ENCODE assay signal across 15 mouse cellular contexts in genomic region chr2:32314831-32315230, GRCm38 (mm10). TPM values are rescaled to one million over a fixed set of nuclear protein-coding genes. Genes with fewer than 3 reads are reported as not detected.
DNase-seq lines count a peak whose midpoint lies in the region; ATAC-seq lines count a peak whose summit lies in the region.
"Had no signal": no experiment of that assay in that cellular context is flagged by ENCODE, and none has a peak within 500 bp of the region (broad histone marks: within the 10 kb centered on the region; RNA-seq: fewer than 3 reads in every experiment).

No protein-coding gene starts in this region.

- no peaks in the 10 kb centered on the region for H3K9me3 ChIP-seq in heart, embryonic 14.5 days (ENCODE audit: control insufficient read depth, low read length)
- no peaks in the 10 kb centered on the region for H3K9me3 ChIP-seq in megakaryocyte, embryonic 14.5 days
- H3K9me3 ChIP-seq in embryonic facial prominence, embryonic 15.5 days (replicated peaks) = no peaks in the 10 kb centered on the region
- no peaks in the 10 kb centered on the region for H3K9me3 ChIP-seq in stomach, embryonic 15.5 days
- H3K9me3 ChIP-seq: forebrain, embryonic 15.5 days had no signal

- WGBS in heart, embryonic 14.5 days = 90% methylated on average over 14 of the region's 14 CpGs
- 90% methylated on average over 14 of the region's 14 CpGs for WGBS in embryonic facial prominence, embryonic 15.5 days
- WGBS in stomach, embryonic 15.5 days = 92% methylated on average over 14 of the region's 14 CpGs

- peaks cover 15% of the 10 kb centered on the region for H3K27me3 ChIP-seq in heart, embryonic 14.5 days (ENCODE audit: control insufficient read depth, insufficient read depth, low read length)
- H3K27me3 ChIP-seq in megakaryocyte, embryonic 14.5 days (replicated peaks) = peaks cover 61% of the 10 kb centered on the region
- no peaks in the 10 kb centered on the region for H3K27me3 ChIP-seq in embryonic facial prominence, embryonic 15.5 days
- H3K27me3 ChIP-seq in stomach, embryonic 15.5 days (replicated peaks) = no peaks in the 10 kb centered on the region
- H3K27me3 ChIP-seq: forebrain, embryonic 15.5 days had no signal

- H3K4me2 ChIP-seq in heart, embryonic 14.5 days (ENCODE audit: low read length) = no peak overlapping the region
- no peak overlapping the region for H3K4me2 ChIP-seq in embryonic facial prominence, embryonic 15.5 days (replicated peaks)
- H3K4me2 ChIP-seq in stomach, embryonic 15.5 days = no peak overlapping the region
- H3K4me2 ChIP-seq: forebrain, embryonic 15.5 days had no signal

- no peak overlapping the region for H3K4me3 ChIP-seq in heart, embryonic 14.5 days (ENCODE audit: control insufficient read depth in 1 of 2, insufficient read depth in 1 of 2, low read depth in 1 of 2, low read length in 2 of 2)
- peak overlapping the region; percentile 60 for H3K4me3 ChIP-seq in megakaryocyte, embryonic 14.5 days (replicated peaks)
- no peak overlapping the region for H3K4me3 ChIP-seq in embryonic facial prominence, embryonic 15.5 days (replicated peaks)
- no peak overlapping the region for H3K4me3 ChIP-seq in stomach, embryonic 15.5 days (replicated peaks)
- H3K4me3 ChIP-seq: forebrain, embryonic 15.5 days had no signal

- H3K36me3 ChIP-seq in heart, embryonic 14.5 days (ENCODE audit: control insufficient read depth, insufficient read depth, low read length) = no peaks in the 10 kb centered on the region
- peaks cover 9% of the 10 kb centered on the region for H3K36me3 ChIP-seq in megakaryocyte, embryonic 14.5 days (replicated peaks; ENCODE audit: low read length)
- H3K36me3 ChIP-seq in embryonic facial prominence, embryonic 15.5 days = peaks cover 9% of the 10 kb centered on the region
- no peaks in the 10 kb centered on the region for H3K36me3 ChIP-seq in stomach, embryonic 15.5 days

- DNase-seq in heart, adult 8-10 months (ENCODE audit: low spot score) = no peak
- DNase-seq: cerebellum, adult 18-20 months; gastrocnemius, postnatal 10 days; lung, postnatal 14 days; thymus, postnatal 14 days had no signal

- H3K27ac ChIP-seq in heart, embryonic 14.5 days (replicated peaks in 1 of 2; ENCODE audit: control insufficient read depth in 1 of 2, insufficient read depth in 1 of 2, low read depth in 2 of 2, low read length in 2 of 2) = peak overlapping the region; percentile 35 to 83; a peak in 3 of 4 replicates
- peak overlapping the region; percentile 99 for H3K27ac ChIP-seq in embryonic facial prominence, embryonic 15.5 days (replicated peaks)
- peak overlapping the region; percentile 80 for H3K27ac ChIP-seq in stomach, embryonic 15.5 days
- H3K27ac ChIP-seq: forebrain, embryonic 15.5 days; hindbrain, postnatal 0 days had no signal

- no peak overlapping the region; the same call in 1 of the 2 replicates for H3K9ac ChIP-seq in heart, embryonic 14.5 days (ENCODE audit: low read length)
- H3K9ac ChIP-seq in embryonic facial prominence, embryonic 15.5 days = no peak overlapping the region
- no peak overlapping the region for H3K9ac ChIP-seq in stomach, embryonic 15.5 days
- H3K9ac ChIP-seq: forebrain, embryonic 15.5 days had no signal

- ATAC-seq in heart, embryonic 14.5 days (ENCODE audit: insufficient number of reproducible peaks, insufficient read depth, low FRiP score, low read depth) = no peak
- no peak for ATAC-seq in megakaryocyte, adult 5-6 weeks (ENCODE audit: poor library complexity, severe bottlenecking)
- ATAC-seq in embryonic facial prominence, embryonic 15.5 days (ENCODE audit: insufficient number of reproducible peaks, low FRiP score, low TSS enrichment, low read depth) = no peak
- ATAC-seq in stomach, embryonic 15.5 days (ENCODE audit: insufficient read depth, low FRiP score, low read depth) = no peak
- ATAC-seq in erythroid progenitor cell, adult 5-6 weeks (replicated peaks; ENCODE audit: low FRiP score, poor library complexity, severe bottlenecking) = no peak
- ATAC-seq: forebrain, embryonic 15.5 days; hindbrain, postnatal 0 days had no signal

- H3K4me1 ChIP-seq in heart, embryonic 14.5 days (ENCODE audit: control insufficient read depth in 2 of 2, insufficient read depth in 2 of 2, low read length in 2 of 2) = peaks cover 36 to 48% of the 10 kb centered on the region in 2 experiments
- peaks cover 67% of the 10 kb centered on the region for H3K4me1 ChIP-seq in megakaryocyte, embryonic 14.5 days
- H3K4me1 ChIP-seq in embryonic facial prominence, embryonic 15.5 days = peaks cover 73% of the 10 kb centered on the region
- peaks cover 57% of the 10 kb centered on the region for H3K4me1 ChIP-seq in stomach, embryonic 15.5 days

RNA-seq across cellular contexts. Expression of gene Swi5, which starts 27.0 kb away (rescaled TPM):
- polyA plus RNA-seq in heart, embryonic 14.5 days (2014; fragmentation: Nextera tagmentation; extraction: Ambion mirVana) = 129 and 131 TPM in 2 replicates
- total RNA-seq in heart, adult 8-10 months (2022) = 100 to 1,000 TPM; 221 to 257 (median 231) TPM
- polyA plus RNA-seq in megakaryocyte, embryonic 14.5 days (2012; ENCODE audit: insufficient read depth, low replicate concordance) = 652 and 1,719 TPM in 2 replicates
- total RNA-seq in megakaryocyte, adult 5-6 weeks (2015) = 114 and 143 TPM in 2 replicates
- 208 and 230 TPM in 2 replicates for total RNA-seq in megakaryocyte, adult 5-6 weeks (2017)
- 450 and 462 TPM in 2 replicates for polyA plus RNA-seq in embryonic facial prominence, embryonic 15.5 days (2015; fragmentation: Nextera tagmentation; extraction: Ambion mirVana)
- 418 and 429 TPM in 2 replicates for polyA plus RNA-seq in stomach, embryonic 15.5 days (2015; fragmentation: Nextera tagmentation; extraction: Ambion mirVana)
- 49.4 and 68.7 TPM in 2 replicates for total RNA-seq in erythroid progenitor cell, adult 5-6 weeks (2015; ENCODE audit: low replicate concordance)
- 77.7 and 95.8 TPM in 2 replicates for total RNA-seq in erythroid progenitor cell, adult 5-6 weeks (2017; ENCODE audit: low replicate concordance)

RNA-seq across cellular contexts. Expression of gene Golga2, which starts 27.6 kb away (rescaled TPM):
- polyA plus RNA-seq in heart, embryonic 14.5 days (2014; fragmentation: Nextera tagmentation; extraction: Ambion mirVana) = 19.3 and 22.6 TPM in 2 replicates
- 10 to 100 TPM; 75.1 to 88.9 (median 80.2) TPM for total RNA-seq in heart, adult 8-10 months (2022)
- polyA plus RNA-seq in megakaryocyte, embryonic 14.5 days (2012; ENCODE audit: insufficient read depth, low replicate concordance) = 26.0 and 40.5 TPM in 2 replicates
- total RNA-seq in megakaryocyte, adult 5-6 weeks (2015) = 9.7 and 20.1 TPM in 2 replicates
- 51.1 and 55.3 TPM in 2 replicates for total RNA-seq in megakaryocyte, adult 5-6 weeks (2017)
- polyA plus RNA-seq in embryonic facial prominence, embryonic 15.5 days (2015; fragmentation: Nextera tagmentation; extraction: Ambion mirVana) = 31.6 and 33.9 TPM in 2 replicates
- 24.9 and 25.2 TPM in 2 replicates for polyA plus RNA-seq in stomach, embryonic 15.5 days (2015; fragmentation: Nextera tagmentation; extraction: Ambion mirVana)
- total RNA-seq in erythroid progenitor cell, adult 5-6 weeks (2015; ENCODE audit: low replicate concordance) = 32.7 and 43.2 TPM in 2 replicates
- total RNA-seq in erythroid progenitor cell, adult 5-6 weeks (2017; ENCODE audit: low replicate concordance) = 39.0 and 62.4 TPM in 2 replicates

RNA-seq across cellular contexts. Expression of gene Ciz1, which starts 37.3 kb away (rescaled TPM):
- polyA plus RNA-seq in heart, embryonic 14.5 days (2014; fragmentation: Nextera tagmentation; extraction: Ambion mirVana) = 28.8 and 31.1 TPM in 2 replicates
- total RNA-seq in heart, adult 8-10 months (2022) = 10 to 100 TPM; 25.8 to 34.9 (median 28.0) TPM
- 103 and 163 TPM in 2 replicates for polyA plus RNA-seq in megakaryocyte, embryonic 14.5 days (2012; ENCODE audit: insufficient read depth, low replicate concordance)
- 56.3 and 67.0 TPM in 2 replicates for total RNA-seq in megakaryocyte, adult 5-6 weeks (2015)
- 66.2 and 81.0 TPM in 2 replicates for total RNA-seq in megakaryocyte, adult 5-6 weeks (2017)
- polyA plus RNA-seq in embryonic facial prominence, embryonic 15.5 days (2015; fragmentation: Nextera tagmentation; extraction: Ambion mirVana) = 54.6 and 57.3 TPM in 2 replicates
- 33.8 and 41.6 TPM in 2 replicates for polyA plus RNA-seq in stomach, embryonic 15.5 days (2015; fragmentation: Nextera tagmentation; extraction: Ambion mirVana)
- total RNA-seq in erythroid progenitor cell, adult 5-6 weeks (2015; ENCODE audit: low replicate concordance) = 65.4 and 90.1 TPM in 2 replicates
- 77.5 and 131 TPM in 2 replicates for total RNA-seq in erythroid progenitor cell, adult 5-6 weeks (2017; ENCODE audit: low replicate concordance)

RNA-seq across cellular contexts. Expression of gene Dnm1, which starts 38.3 kb away (rescaled TPM):
- 4.7 and 5.6 TPM in 2 replicates for polyA plus RNA-seq in heart, embryonic 14.5 days (2014; fragmentation: Nextera tagmentation; extraction: Ambion mirVana)
- total RNA-seq in heart, adult 8-10 months (2022) = 1 to 10 TPM; 3.5 to 7.5 (median 4.6) TPM
- 3.6 and 6.2 TPM in 2 replicates for polyA plus RNA-seq in megakaryocyte, embryonic 14.5 days (2012; ENCODE audit: insufficient read depth, low replicate concordance)
- total RNA-seq in megakaryocyte, adult 5-6 weeks (2015) = 0.47 TPM in 1 of 2 replicates, not detected in the other
- total RNA-seq in megakaryocyte, adult 5-6 weeks (2017) = not detected in 2 replicates
- polyA plus RNA-seq in embryonic facial prominence, embryonic 15.5 days (2015; fragmentation: Nextera tagmentation; extraction: Ambion mirVana) = 30.7 and 31.5 TPM in 2 replicates
- 12.1 and 12.8 TPM in 2 replicates for polyA plus RNA-seq in stomach, embryonic 15.5 days (2015; fragmentation: Nextera tagmentation; extraction: Ambion mirVana)
- not detected in 2 replicates for total RNA-seq in erythroid progenitor cell, adult 5-6 weeks (2015; ENCODE audit: low replicate concordance)
- not detected in 2 replicates for total RNA-seq in erythroid progenitor cell, adult 5-6 weeks (2017; ENCODE audit: low replicate concordance)
- total RNA-seq: monocyte, adult 5-6 weeks; neutrophil, adult 5-6 weeks had no signal

RNA-seq across cellular contexts. Expression of gene Uck1, which starts 54.9 kb away (rescaled TPM):
- 37.0 and 43.4 TPM in 2 replicates for polyA plus RNA-seq in heart, embryonic 14.5 days (2014; fragmentation: Nextera tagmentation; extraction: Ambion mirVana)
- total RNA-seq in heart, adult 8-10 months (2022) = 10 to 100 TPM; 22.9 to 24.5 (median 23.3) TPM
- 26.0 and 29.8 TPM in 2 replicates for polyA plus RNA-seq in megakaryocyte, embryonic 14.5 days (2012; ENCODE audit: insufficient read depth, low replicate concordance)
- 18.7 and 29.3 TPM in 2 replicates for total RNA-seq in megakaryocyte, adult 5-6 weeks (2015)
- 19.3 and 19.6 TPM in 2 replicates for total RNA-seq in megakaryocyte, adult 5-6 weeks (2017)
- 66.9 and 67.1 TPM in 2 replicates for polyA plus RNA-seq in embryonic facial prominence, embryonic 15.5 days (2015; fragmentation: Nextera tagmentation; extraction: Ambion mirVana)
- polyA plus RNA-seq in stomach, embryonic 15.5 days (2015; fragmentation: Nextera tagmentation; extraction: Ambion mirVana) = 59.6 and 65.4 TPM in 2 replicates
- 7.5 and 11.5 TPM in 2 replicates for total RNA-seq in erythroid progenitor cell, adult 5-6 weeks (2015; ENCODE audit: low replicate concordance)
- 20.4 and 20.9 TPM in 2 replicates for total RNA-seq in erythroid progenitor cell, adult 5-6 weeks (2017; ENCODE audit: low replicate concordance)
